Mouse (Mus musculus): Measurements from ENCODE around the gene Kcnmb2. TPM values are rescaled to one million over a fixed set of nuclear protein-coding genes. Genes with fewer than 3 reads are reported as not detected.

The Kcnmb2 gene
- total RNA-seq, 1 experiment from 2014 or later: not detected

DNA sequence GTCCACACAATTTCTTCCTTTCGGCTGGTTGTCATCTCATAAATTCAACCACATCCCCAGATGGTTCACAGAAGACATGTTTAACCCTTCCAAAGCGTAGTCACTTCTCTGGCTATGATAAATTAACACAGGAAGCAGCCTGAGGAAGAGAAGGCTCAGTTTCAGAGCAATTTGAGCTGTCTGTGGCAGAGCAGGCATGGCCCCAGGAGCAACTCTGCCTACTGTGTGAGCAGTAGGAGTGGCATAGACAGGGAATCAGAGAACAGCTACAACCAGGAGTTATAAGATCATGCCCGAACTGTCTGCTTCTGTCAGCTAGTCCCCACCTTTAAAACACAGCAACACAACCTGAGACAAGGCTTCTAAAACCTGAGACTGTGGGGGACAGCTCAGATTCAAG is 219.4 kb downstream of the Kcnmb2 start:
- ATAC-seq (ENCODE audit: extremely low read depth, insufficient number of reproducible peaks, low FRiP score, poor library complexity, severe bottlenecking): no peak

DNA sequence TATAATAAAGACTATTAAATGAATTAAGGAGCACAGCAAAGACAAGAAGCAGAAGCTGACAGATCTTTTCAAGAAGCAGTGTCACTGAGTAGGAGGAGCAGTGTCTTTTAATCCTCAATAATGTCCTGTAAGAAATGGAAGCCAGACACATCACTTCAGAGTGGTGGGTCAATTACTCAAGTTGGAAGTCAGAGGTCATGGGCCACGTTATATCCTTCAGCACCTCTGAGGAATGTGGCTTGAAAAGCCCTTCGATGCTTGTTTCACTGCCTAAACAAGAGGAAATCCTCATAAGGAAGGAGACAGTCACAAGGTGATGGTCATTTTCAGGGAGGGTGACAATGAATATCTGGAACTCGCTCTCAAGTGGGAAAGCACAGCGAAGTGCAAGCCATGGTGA is 223.1 kb downstream of the Kcnmb2 start:
- ATAC-seq (ENCODE audit: extremely low read depth, insufficient number of reproducible peaks, low FRiP score, poor library complexity, severe bottlenecking): no peak

DNA sequence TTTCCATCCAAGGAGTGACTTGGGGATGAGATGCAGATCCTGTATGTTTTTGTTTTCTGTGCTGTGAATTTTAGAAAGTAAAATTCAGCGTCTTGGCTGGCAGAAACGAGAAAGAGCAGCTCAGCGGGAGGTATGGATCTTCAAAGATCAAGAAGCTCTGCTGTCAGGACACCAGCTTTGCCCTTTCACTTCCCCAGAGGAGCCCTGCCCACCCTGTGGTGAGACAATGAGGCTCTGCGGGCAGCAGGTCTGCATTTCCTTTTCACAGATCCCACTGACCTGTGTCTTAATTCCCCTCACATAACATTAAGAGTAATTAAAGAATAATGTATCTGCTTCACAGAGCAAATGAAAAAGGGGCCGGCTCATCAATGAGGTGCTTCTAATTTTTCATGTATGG is 226.1 kb downstream of the Kcnmb2 start:
- no peak for ATAC-seq (ENCODE audit: extremely low read depth, insufficient number of reproducible peaks, low FRiP score, poor library complexity, severe bottlenecking)

DNA sequence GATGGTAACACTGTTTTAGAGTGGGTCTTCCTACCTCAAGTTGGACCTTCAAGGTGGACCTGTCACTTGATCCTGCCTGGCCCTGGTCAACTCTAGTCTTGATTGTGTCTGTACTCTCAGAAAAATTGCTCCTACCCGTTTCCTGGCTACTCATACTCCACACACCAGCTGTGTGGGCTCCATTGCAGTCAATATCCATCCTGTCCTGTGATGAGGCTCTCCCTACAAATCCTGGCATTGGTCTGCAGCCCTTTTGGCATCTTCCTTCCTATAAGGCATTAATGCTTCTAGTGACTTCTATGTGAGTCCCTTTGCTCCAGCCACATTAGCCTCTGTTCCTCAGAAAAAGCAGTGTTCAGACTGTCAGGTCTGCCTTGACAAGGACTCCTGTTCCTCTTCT is 228.4 kb downstream of the Kcnmb2 start:
- no peak for ATAC-seq (ENCODE audit: extremely low read depth, insufficient number of reproducible peaks, low FRiP score, poor library complexity, severe bottlenecking)

DNA sequence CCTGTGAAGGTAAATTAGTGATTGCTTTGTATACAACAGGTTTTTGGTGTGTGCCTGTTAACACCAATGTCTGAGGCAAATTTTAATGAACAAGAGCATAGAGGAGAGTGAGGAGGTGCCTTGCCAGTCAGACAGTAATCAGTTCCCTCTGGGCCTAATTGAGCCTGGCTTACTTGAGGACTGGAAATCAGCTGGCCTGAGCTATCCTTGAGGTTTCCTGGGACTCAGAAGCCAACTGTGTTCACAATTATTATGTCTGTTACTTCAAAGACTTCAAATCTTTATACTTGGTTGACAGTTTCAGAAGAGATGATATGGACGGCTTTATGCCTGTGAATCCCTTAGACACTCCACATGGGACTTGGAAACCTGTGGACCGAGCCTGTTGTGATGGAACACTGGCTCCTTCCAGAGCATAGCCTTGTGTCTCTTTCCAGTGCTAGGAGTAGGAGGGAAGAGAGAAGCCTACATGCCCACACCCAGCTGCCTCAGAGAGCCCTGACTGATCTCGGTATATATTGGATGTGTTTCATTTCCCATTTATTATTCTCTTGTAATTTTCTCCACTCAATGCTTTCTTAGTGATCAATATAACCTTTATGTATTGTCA is 230.2 kb downstream of the Kcnmb2 start:
- ATAC-seq (ENCODE audit: extremely low read depth, insufficient number of reproducible peaks, low FRiP score, poor library complexity, severe bottlenecking): no peak

DNA sequence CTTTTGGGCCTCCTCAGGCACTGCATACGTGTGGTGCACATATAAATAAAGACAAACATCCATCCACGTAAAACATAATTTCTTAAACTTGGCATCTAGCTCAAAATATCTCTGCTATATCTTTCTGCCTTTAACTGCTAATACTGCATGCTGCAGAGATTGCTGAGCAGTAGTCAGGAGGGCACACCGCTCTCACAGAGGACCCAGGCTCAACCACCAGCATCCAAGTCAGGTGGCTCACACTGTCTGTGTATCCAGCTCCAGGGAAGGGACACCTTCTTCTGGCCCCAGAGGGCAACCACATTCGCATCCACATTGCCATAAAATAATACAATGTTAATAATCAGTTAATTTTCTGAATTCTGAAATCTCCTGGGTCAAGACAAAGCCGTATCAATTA is 241.9 kb downstream of the Kcnmb2 start:
- no peak for ATAC-seq (ENCODE audit: extremely low read depth, insufficient number of reproducible peaks, low FRiP score, poor library complexity, severe bottlenecking)

DNA sequence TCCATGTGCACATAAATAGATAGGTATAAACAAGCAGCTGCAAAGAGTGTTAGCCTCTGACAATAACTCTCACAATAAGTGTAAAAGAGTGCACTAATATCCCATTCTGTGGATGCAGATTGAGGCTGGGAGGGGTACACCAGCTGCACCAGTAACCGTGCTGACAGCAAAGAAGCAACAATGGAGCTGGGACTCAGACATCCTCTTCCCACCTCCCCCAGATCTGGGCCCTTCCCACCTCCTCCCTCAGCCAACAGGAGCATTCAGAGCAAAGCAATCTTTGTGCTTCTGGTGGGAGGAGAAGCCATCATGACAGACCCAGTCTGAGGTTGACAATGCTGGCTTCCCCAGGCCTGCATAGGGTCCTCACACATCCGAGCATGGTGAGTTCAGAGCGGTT is 242.3 kb downstream of the Kcnmb2 start:
- ATAC-seq (ENCODE audit: extremely low read depth, insufficient number of reproducible peaks, low FRiP score, poor library complexity, severe bottlenecking): no peak

DNA sequence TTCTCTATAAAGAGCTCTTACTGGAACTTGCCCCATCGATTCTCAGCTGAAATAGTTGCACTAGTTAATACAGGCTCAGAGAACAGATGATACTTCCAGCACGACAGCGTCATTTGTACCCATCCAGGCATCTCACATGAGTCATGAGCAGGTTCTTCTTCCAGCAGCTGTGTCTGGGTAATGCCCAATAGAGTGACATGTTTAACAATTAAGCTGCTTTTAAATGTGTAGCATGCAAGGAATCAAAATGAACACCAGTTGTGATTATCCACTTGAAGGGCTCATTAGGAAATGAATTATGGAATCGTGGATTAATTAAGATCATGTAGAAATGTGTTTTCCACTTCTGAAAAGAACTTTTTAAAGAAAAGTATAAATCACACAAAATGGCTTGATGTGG is 245.4 kb downstream of the Kcnmb2 start:
- no peak for ATAC-seq (ENCODE audit: extremely low read depth, insufficient number of reproducible peaks, low FRiP score, poor library complexity, severe bottlenecking)

DNA sequence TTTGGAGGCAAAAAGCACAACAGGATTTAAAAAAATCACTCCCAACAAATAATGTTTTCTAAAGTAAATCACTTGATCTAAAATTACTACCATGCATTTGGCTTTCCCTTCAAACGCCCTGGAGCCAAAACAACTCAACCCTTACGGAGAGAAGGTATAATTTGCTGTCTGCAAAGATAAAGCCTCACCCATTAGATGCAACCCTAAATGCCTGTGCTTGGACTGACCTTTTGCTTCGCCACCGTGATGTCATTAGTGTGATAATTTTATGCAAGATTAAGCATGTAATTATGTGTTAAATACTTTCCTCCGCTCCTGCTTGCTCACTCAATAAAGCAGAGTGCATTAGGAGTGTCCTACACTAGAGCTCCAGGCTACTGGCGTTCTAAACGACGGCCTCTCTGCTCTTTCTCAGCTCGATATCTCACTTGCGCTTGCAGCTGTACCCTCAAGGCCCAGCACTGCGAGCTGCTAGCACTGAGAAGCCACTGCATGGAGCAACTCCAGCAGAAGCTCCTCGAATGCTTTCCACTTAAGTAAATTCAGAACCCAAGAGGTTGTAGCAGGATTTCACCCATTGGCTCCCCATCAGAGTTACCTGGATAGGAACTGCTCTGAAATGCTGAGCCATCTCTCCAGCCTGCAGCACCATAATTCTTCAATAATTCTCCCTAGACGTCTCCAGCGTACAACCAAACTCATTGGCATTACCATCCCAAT is 247.7 kb downstream of the Kcnmb2 start:
- no peak for ATAC-seq (ENCODE audit: extremely low read depth, insufficient number of reproducible peaks, low FRiP score, poor library complexity, severe bottlenecking)

DNA sequence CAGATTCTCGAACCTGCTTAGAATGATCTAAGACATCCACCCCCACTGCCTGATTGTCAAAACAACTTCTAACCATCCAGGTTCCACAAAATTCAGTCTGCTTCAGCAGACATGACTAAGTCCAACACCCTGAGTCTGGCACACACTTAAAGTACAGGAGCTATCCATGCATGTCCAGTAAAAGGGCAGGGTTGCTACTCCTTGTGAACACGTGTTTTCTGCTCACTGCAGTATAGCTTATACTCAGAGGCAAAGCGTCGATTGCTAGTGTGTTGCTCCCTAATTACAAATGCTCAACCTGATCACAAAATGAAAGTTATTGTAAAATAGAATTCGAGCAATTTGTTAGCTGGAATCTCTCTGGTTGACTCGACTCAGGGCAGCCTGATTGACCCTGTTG is 278.2 kb downstream of the Kcnmb2 start:
- no peak for ATAC-seq (ENCODE audit: extremely low read depth, insufficient number of reproducible peaks, low FRiP score, poor library complexity, severe bottlenecking)

DNA sequence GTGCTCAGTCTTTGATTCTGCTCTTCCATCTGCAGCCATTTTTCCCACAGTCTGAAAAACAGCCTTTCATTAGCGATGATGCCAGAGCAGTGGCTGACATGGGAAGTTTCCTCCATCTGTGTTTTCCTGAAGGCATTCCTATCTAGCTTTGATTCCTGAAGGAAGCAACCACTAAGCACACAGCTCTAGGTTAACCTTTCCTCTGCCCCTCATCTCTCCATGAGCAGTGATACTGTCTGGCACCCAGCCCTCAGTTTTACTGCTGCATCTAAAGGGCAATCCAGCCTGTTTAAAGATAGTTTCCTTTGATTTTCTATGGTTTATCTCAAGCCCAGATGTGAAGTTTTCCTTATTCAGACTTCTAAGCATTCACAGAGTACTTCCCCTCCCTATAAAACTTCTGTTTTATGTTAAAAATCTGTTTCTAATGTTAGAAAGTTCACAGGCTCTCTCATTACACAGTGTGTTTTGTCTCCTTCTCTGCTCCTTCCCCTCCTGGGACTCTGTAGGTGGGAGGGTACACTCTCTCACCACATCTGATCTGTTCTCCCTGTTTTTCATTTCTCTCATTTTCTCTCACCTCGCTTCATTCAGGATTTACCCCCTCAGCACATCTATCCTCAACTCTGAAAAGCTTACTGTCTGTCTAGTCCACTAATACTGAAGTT is 283.7 kb downstream of the Kcnmb2 start:
- no peak for ATAC-seq (ENCODE audit: extremely low read depth, insufficient number of reproducible peaks, low FRiP score, poor library complexity, severe bottlenecking)

DNA sequence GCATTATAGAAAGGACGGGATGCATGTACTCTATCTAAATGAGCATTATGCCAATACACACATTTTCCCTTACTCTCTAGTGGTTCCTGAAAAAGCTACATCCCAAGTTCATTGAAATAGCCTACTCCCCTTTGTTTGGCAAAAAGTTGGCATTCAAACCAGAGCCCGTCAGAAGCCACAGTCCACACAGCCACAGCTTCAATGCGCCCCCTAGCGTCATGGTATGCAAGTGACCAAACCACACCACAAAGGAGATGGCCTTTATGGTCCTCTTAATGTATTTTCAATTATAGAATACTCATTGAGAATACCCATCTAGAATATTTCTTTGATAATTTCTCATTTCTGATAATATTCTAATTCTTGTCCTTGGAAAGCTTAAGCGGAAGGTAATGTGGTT is 286.2 kb downstream of the Kcnmb2 start:
- no peak for ATAC-seq (ENCODE audit: extremely low read depth, insufficient number of reproducible peaks, low FRiP score, poor library complexity, severe bottlenecking)

DNA sequence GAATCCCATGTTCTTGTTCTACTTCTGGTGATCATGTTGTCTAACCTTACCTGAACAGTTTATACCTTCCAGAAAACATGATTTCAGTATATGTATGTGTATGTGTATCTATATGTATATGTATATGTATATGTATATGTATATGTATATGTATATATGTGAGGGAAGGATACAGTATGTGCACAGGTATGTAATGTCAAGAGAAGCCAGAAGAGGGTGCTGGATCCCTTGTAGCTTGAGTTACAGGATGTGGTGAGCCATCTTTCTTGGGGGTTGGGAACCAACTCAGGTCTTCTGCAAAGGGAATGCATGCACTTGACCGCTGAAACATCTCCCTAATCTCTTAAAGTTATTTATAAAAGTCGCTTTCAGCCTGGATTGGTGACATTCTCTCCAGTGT is 286.6 kb downstream of the Kcnmb2 start:
- no peak for ATAC-seq (ENCODE audit: extremely low read depth, insufficient number of reproducible peaks, low FRiP score, poor library complexity, severe bottlenecking)

DNA sequence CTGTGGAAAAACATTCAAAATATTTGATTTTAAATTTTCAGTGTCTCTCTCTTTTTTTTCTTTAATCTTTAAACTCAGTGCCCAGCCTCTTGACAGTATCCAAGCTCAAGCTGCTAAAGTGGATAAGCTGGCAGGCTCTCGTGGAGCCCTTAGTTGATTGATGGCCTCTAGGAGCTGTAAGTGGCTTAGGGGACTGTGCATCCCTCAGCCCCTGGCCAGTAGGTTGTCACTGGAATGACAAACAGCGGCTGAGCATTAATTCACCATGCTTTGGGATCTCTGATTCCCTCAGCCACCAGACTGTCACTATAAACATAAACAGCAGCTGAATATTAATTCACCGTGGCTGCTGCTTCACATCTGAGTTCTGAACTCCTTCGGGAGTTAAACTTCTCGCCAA is 287.6 kb downstream of the Kcnmb2 start:
- no peak for ATAC-seq (ENCODE audit: extremely low read depth, insufficient number of reproducible peaks, low FRiP score, poor library complexity, severe bottlenecking)

DNA sequence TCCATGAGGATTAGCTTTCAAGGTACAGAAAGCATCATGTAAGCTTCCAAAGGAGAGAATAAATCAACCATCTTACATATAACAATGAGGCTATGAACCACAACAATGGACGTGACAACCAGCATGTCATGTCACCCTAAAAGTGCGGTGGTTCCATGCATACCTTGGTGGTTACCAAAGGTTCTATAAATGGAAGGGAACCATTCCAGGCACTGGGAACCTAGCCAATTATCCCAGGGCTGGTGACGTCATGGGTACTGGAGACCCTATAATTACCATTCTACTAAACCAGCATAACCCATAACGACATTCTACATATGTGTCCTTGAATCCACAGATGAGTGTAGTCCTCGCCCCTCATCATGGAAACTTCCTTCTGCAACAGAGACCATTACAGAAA is 291.7 kb downstream of the Kcnmb2 start:
- ATAC-seq (ENCODE audit: extremely low read depth, insufficient number of reproducible peaks, low FRiP score, poor library complexity, severe bottlenecking): no peak

DNA sequence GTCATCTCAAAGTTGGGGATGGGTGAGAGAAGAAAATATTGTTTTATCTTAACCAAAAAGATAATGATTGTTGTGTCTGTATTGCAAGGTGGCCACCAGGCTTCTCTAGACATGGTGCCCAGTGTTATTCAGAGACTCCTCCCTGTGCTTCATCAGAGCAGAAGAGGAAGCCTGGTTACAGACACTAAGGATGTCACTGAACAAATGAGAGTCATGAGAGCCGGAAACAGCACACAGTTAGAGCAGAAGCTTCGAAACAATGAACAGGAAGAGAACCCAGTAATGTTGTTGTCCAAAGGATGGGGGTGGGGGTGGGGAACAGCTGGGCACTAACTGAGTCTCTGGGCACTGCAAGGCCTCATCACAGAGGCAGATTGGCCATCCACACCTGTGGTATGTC is 324.4 kb downstream of the Kcnmb2 start:
- ATAC-seq (ENCODE audit: extremely low read depth, insufficient number of reproducible peaks, low FRiP score, poor library complexity, severe bottlenecking): no peak

DNA sequence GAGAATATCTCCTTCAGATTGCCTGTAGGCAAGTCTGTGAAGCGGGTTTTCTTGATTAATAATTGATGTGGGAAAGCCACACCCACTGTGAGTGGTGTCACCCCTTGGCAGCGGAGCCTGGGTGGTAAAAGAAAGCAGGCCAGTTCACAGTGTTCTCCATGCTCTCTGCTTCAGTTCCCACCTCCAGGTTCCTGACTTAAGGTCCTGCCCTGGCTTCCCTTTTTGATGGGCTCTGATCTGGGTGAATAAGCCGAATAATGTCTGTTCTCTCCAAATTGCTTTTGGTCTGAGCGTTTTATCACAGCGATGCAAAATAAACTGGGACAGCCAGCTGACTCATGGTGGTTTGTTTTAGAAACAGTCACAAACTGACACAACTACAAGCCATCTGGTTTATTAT is 334.5 kb downstream of the Kcnmb2 start:
- no peak for ATAC-seq (ENCODE audit: extremely low read depth, insufficient number of reproducible peaks, low FRiP score, poor library complexity, severe bottlenecking)

All from neutrophil, adult 5-6 weeks (primary cell).